Mouse (Mus musculus) neural tube, embryonic 15.5 days (tissue): ENCODE data around the gene Ncf4. TPM values are rescaled to one million over a fixed set of nuclear protein-coding genes. Genes with fewer than 3 reads are reported as not detected.
A peak's percentile ranks its signal among the peaks of the same experiment; 100 is the strongest.

ENCODE experiments used
- ATAC-seq: fragments of 200-750 bp; cut with Nextera tagmentation; 2 replicates; pipeline ENCODE4 v1.8.0; 2017; ENCODE audit warnings: mild to moderate bottlenecking, moderate TSS enrichment, moderate library complexity; ENCODE audit not compliant: low FRiP score
- H3K27ac ChIP-seq: fragments of 300-500 bp; sonication (generic); replicated peaks from 2 replicates; pipeline ENCODE4 v1.5.1; 2015; ENCODE audit warnings: mild to moderate bottlenecking, inconsistent platforms
- H3K27me3 ChIP-seq: fragments of 300-500 bp; sonication (generic); replicated peaks from 2 replicates; pipeline ENCODE4 v1.6.1; 2015; ENCODE audit warnings: inconsistent platforms
- H3K36me3 ChIP-seq: fragments of 300-500 bp; sonication (generic); 2 replicates; pipeline ENCODE4 v1.6.1; 2015; ENCODE audit warnings: inconsistent platforms
- H3K4me1 ChIP-seq: fragments of 300-500 bp; sonication (generic); 2 replicates; pipeline ENCODE4 v1.6.1; 2015; ENCODE audit warnings: inconsistent platforms
- H3K4me2 ChIP-seq: fragments of 300-500 bp; sonication (generic); 2 replicates; pipeline ENCODE4 v1.6.1; 2015; ENCODE audit warnings: inconsistent platforms, mild to moderate bottlenecking, moderate library complexity
- H3K4me3 ChIP-seq: fragments of 300-500 bp; sonication (generic); replicated peaks from 2 replicates; pipeline ENCODE4 v1.5.1; 2015; ENCODE audit warnings: mild to moderate bottlenecking, inconsistent platforms
- H3K9ac ChIP-seq: fragments of 300-500 bp; sonication (generic); replicated peaks from 2 replicates; pipeline ENCODE4 v1.6.1; 2015; ENCODE audit warnings: mild to moderate bottlenecking, inconsistent platforms
- H3K9me3 ChIP-seq: fragments of 300-500 bp; sonication (generic); replicated peaks from 2 replicates; pipeline ENCODE4 v1.6.1; 2016; ENCODE audit warnings: inconsistent platforms
- WGBS: fragments of 180-500 bp; shearing (Covaris S2); methylation state at CpG from one replicate; pipeline ENCODE4 v1.1.7; 2015; ENCODE audit warnings: mixed read lengths; 5-methylcytosine and 5-hydroxymethylcytosine counted together
- polyA plus RNA-seq: library from polyadenylated mRNA; unstranded; fragments of >200 nt; fragmentation: Nextera tagmentation; extraction: Ambion mirVana; gene quantifications from 2 replicates; pipeline ENCODE4 v1.2.1, GENCODE M21; 2015

Ncf4 gene
- 1.6 and 4.2 TPM in 2 replicates for polyA plus RNA-seq

DNA sequence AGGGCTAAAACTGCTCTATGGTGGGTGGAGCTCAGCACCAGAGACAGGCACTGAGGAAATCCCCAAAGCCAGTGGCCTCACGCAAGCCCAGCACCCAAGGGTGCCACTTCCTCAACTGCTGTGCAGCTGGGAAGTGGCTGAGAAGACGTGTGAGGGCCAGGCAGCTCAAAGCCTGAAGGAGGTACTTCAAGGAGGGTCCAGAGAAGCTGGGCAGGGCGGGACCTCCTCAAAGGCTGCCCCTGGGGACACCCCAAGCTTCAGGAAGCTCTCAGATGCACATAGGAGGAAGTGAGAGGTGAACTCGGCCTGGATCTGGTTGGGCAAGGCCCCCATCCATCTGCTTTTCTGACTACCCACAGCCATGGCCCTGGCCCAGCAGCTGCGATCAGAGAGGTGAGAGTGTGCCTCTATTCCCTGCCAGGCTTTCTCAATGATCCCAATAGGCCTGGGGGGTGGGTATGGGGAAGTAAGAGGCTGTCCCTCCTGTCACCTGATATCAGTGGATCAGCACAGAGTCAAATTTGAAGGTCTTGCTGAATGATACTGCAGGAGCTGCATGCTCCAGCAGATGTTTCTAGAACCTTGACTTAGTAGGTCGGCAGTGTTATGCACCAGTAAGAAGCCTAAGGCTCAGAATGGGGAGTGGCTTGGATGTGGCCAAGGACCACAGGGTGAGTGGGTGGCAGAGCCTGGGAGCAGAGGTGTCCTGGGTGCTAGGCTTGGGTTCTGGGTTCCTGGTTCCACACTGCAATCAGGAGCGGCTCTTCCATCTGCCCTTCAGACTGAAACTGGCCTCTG, at the start of gene Ncf4:
TSS of gene Ncf4 (plus strand) at position 107 of the 798 bp plus-strand sequence.
- Histone ChIP-seq H3K27me3 (no peaks in the 10 kb centered on the region), H3K9ac (no peak within 1 kb of the TSS), H3K4me1 (no peaks in the 10 kb centered on the region), H3K27ac (no peak within 1 kb of the TSS), H3K4me2 (no peak within 1 kb of the TSS), H3K9me3 (no peaks in the 10 kb centered on the region), H3K36me3 (no peaks in the 10 kb centered on the region), H3K4me3 (no peak within 1 kb of the TSS)
- no peak for ATAC-seq
- WGBS, result 69% methylated on average over 7 of the region's 7 CpGs

DNA sequence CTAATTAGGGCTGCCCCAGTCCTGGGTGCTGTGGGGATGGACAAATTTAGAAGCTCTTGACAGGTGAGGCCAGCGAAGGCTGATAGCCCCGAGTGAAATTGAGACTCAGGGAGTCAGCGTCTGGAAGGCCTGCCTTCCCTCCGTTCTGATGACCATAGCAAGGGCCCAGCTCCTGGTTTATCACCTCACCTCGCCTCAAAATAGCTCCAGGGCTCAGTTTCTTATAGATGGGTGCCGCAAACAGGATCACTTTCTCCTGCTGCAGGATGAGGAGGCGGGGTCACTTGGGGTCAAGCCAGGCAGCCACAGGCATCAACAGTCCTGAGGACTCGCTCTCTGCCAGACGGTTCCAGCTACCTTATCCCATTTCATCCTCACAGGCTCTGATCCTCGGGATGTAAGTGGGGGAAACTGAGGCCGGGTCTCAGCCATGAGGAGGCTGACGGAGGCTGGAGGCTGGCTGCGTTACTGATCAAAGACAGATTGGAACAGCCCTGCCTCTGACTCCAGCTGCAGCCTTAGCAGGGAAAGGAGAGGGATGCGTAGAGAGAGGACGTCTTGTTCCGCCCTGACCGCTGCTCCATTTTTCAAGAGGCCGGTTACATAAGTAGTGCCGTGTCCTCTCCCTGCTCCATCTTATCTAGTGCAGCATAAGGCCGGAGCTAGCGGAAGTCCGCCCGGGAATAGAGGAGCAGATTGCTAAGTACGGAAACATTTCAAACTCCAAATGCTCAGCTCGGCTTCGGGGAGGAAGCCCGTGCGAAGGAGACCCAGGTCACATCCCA, 49.3 kb upstream of the Ncf4 start:
- H3K9ac ChIP-seq, result no peak overlapping the region
- 83% methylated on average over 28 of the region's 28 CpGs for WGBS
- H3K9me3 ChIP-seq, result no peaks in the 10 kb centered on the region
- H3K4me3 ChIP-seq, result no peak overlapping the region
- no peaks in the 10 kb centered on the region for H3K36me3 ChIP-seq
- ATAC-seq, result no peak
- no peak overlapping the region for H3K27ac ChIP-seq
- no peaks in the 10 kb centered on the region for H3K27me3 ChIP-seq
- H3K4me1 ChIP-seq, result no peaks in the 10 kb centered on the region
- H3K4me2 ChIP-seq, result no peak overlapping the region

DNA sequence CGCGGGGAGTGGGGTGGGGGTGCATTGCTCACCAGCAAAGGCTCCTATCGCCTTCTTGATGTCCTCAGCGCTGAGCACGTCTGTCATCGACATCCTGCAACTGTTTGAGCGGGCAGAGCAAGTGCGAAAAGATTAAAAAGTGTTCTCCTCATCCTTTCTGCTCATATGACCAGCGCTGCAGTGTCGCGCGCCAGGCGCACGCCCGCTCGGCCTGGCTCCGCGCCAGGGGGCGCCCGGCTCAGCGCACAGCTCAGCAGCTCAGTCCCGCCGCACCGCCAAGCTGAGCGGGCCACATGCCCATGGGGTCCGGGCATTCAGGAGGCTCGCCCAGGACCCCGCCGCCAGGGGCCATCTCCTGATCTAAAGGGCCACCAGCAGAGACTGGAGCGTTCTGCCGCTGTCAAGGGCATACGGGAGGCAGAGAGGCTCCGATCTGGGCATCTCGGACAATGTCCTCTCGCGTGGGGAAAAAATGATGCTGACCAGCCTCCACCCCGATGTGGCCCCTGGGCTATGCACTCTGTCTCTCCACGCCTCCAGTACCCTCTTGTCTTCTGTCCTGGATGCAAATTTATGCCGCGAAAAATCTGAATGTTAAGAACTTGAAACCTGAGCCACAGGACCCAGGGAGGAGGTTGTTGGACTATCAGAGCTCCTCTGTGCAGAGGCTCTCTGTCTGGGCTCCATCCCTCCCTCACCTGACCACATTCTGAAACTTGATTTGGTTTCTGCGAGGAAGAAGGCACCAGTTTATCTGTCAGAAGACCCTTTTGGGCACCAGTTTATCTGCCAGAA, 40.4 kb upstream of the Ncf4 start:
- Histone ChIP-seq H3K27me3 (peaks cover 47% of the 10 kb centered on the region), H3K4me2 (peak overlapping the region; percentile 89), H3K9me3 (no peaks in the 10 kb centered on the region), H3K9ac (peak overlapping the region; percentile 45), H3K4me1 (peaks cover 11% of the 10 kb centered on the region), H3K4me3 (peak overlapping the region; percentile 43), H3K36me3 (no peaks in the 10 kb centered on the region), H3K27ac (no peak overlapping the region)
- 1% methylated on average over 41 of the region's 41 CpGs for WGBS
- peak; percentile 59; the same call in 1 of the 2 replicates for ATAC-seq

GRCm38 (mm10) chr15:78205192-78205591, 39.4 kb upstream of the Ncf4 start:
- Histone ChIP-seq H3K9ac (no peak overlapping the region), H3K4me1 (peaks cover 11% of the 10 kb centered on the region), H3K4me2 (no peak overlapping the region), H3K27ac (no peak overlapping the region), H3K9me3 (no peaks in the 10 kb centered on the region), H3K4me3 (no peak overlapping the region), H3K27me3 (peaks cover 47% of the 10 kb centered on the region), H3K36me3 (no peaks in the 10 kb centered on the region)
- 48% methylated on average over 3 of the region's 3 CpGs for WGBS
- ATAC-seq, result 0 out of 2 replicates have a peak, but pooled peaks have one; percentile 21

GRCm38 (mm10) chr15:78206312-78206711, 38.3 kb upstream of the Ncf4 start, which contains the start of gene Pvalb:
Gene Pvalb (minus strand): TSS chr15:78206400.
- H3K4me3 ChIP-seq, result no peak within 1 kb of the TSS
- no peaks in the 10 kb centered on the region for H3K36me3 ChIP-seq
- 91% methylated on average over 7 of the region's 7 CpGs for WGBS
- no peak within 1 kb of the TSS for H3K27ac ChIP-seq
- no peak within 1 kb of the TSS for H3K9ac ChIP-seq
- H3K4me1 ChIP-seq, result peaks cover 11% of the 10 kb centered on the region
- ATAC-seq, result no peak
- peaks cover 45% of the 10 kb centered on the region for H3K27me3 ChIP-seq
- H3K9me3 ChIP-seq, result no peaks in the 10 kb centered on the region
- H3K4me2 ChIP-seq, result no peak within 1 kb of the TSS

DNA sequence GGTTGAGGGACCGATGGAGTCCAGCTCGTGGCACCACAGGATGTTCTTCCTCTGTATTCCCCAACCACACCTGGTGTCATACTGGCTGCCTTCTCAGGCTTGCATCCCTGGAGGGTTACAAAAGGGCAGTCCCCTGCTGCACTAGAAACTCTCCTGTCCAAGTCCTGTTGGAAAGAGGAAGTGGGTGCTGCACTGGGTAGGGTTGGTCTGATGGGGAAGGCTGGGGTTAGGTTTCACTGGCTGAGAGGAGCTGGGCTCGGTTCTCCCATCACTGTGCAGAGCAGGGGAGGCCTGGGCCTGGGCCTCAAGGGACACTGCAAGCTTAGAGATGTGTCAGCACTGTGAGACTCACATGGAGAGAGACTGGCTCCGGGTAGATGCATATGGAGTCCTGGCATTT, 34.4 kb upstream of the Ncf4 start:
- H3K27ac ChIP-seq, result no peak overlapping the region
- H3K36me3 ChIP-seq, result no peaks in the 10 kb centered on the region
- H3K9ac ChIP-seq, result no peak overlapping the region
- no peak for ATAC-seq
- no peaks in the 10 kb centered on the region for H3K4me1 ChIP-seq
- WGBS, result 89% methylated on average over 4 of the region's 4 CpGs
- no peak overlapping the region for H3K4me3 ChIP-seq
- no peak overlapping the region for H3K4me2 ChIP-seq
- H3K9me3 ChIP-seq, result no peaks in the 10 kb centered on the region
- H3K27me3 ChIP-seq, result peaks cover 7% of the 10 kb centered on the region

DNA sequence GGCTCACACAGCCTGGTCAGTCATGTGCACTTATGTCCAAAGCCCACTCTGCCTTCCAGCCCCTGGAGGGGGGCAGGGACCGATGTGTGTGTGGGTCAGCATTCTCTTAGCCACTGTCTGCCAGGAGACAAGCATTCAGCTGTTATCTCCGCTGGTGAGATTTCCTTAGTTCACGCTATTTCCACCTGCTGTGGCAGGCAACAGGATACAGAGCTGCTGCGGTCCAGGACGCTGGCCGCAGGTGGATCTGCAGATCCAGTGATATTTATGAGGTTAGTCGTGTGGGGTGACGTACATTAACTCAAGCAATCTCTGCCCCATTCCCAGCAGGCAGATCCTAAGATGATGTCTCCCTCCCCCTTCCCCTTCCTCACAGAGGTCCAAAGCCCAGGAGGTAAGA, 33.2 kb upstream of the Ncf4 start:
- H3K4me1 ChIP-seq, result no peaks in the 10 kb centered on the region
- WGBS, result 83% methylated on average over 8 of the region's 8 CpGs
- no peak overlapping the region for H3K4me2 ChIP-seq
- no peaks in the 10 kb centered on the region for H3K36me3 ChIP-seq
- no peak for ATAC-seq
- H3K9ac ChIP-seq, result no peak overlapping the region
- no peak overlapping the region for H3K4me3 ChIP-seq
- 0 out of 2 replicates have a peak, but pooled peaks cover under 1% of the 10 kb centered on the region for H3K27me3 ChIP-seq
- H3K9me3 ChIP-seq, result no peaks in the 10 kb centered on the region
- no peak overlapping the region for H3K27ac ChIP-seq

- no peak overlapping the region for H3K27ac ChIP-seq
- no peak for ATAC-seq
- H3K36me3 ChIP-seq, result no peaks in the 10 kb centered on the region
- no peaks in the 10 kb centered on the region for H3K27me3 ChIP-seq
- H3K9me3 ChIP-seq, result no peaks in the 10 kb centered on the region
- H3K4me2 ChIP-seq, result no peak overlapping the region
- H3K4me1 ChIP-seq, result no peaks in the 10 kb centered on the region
- H3K9ac ChIP-seq, result no peak overlapping the region
- 88% methylated on average over 9 of the region's 9 CpGs for WGBS
- H3K4me3 ChIP-seq, result no peak overlapping the region
Observed at GRCm38 (mm10) chr15:78215269-78215668, 29.3 kb upstream of the Ncf4 start.

- Histone ChIP-seq H3K27me3 (no peaks in the 10 kb centered on the region), H3K9ac (no peak overlapping the region), H3K4me1 (peaks cover 13% of the 10 kb centered on the region; the same call in 1 of the 2 replicates), H3K4me3 (no peak overlapping the region), H3K36me3 (no peaks in the 10 kb centered on the region), H3K9me3 (no peaks in the 10 kb centered on the region), H3K4me2 (no peak overlapping the region), H3K27ac (no peak overlapping the region)
- no peak for ATAC-seq
- WGBS, result 89% methylated on average over 12 of the region's 12 CpGs
Observed at GRCm38 (mm10) chr15:78227816-78228215, 16.8 kb upstream of the Ncf4 start.

DNA sequence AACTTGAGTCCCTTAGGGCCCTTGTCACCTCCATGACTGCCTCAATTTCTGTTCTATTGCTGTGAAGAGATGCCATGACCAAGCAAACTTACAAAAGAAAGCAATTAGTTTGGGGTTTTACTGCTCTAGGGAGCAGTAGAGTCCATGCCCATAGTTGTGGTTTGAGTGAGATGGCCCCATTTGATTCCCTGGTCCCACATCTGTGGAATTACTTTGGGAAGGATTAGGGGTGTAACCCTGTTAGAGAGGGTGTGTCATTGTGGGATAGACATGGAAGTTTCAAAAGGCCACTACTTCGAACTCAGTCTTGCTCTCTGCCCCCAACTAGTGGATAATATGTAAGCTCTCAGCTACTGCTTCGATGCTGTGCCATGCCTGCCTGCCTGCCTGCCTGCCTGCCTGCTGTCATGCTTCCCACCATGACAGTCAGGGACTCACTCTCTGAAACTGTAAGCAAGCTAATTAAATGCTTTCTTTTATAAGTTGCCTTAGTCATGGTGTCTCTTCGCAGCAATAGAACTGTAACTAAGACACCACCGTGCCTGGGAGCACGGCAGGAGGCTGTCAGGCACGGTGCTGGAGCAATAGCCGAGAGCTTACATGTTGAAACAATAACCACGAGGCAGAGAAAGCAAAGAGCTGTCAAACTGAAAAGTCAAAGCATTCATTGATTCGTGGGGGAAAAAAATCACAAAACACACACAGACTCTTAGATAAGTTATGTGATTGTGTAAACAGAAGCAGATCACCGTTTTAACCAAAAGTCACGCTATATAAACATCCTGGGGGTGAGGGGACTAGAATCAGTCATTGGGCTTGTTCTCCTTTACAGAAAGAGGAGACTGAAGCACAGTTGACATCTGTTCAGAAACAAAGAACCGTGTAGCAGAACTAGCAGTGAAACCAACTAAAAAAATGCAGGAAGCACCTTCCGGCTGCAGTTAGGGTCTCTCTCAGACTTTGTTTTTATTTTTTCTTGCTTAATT, 13.0 kb upstream of the Ncf4 start:
- H3K4me1 ChIP-seq, result peaks cover 13% of the 10 kb centered on the region; the same call in 1 of the 2 replicates
- H3K4me2 ChIP-seq, result peak overlapping the region; percentile 40
- H3K4me3 ChIP-seq, result no peak overlapping the region
- H3K27ac ChIP-seq, result peak overlapping the region; percentile 48; the same call in 1 of the 2 replicates
- ATAC-seq, result peak; percentile 63
- WGBS, result 19% methylated on average over 13 of the region's 13 CpGs
- H3K9me3 ChIP-seq, result no peaks in the 10 kb centered on the region
- no peak overlapping the region for H3K9ac ChIP-seq
- 0 out of 2 replicates have a peak, but pooled peaks cover 3% of the 10 kb centered on the region for H3K27me3 ChIP-seq
- no peaks in the 10 kb centered on the region for H3K36me3 ChIP-seq
